Mouse (Mus musculus) bone marrow, adult 2 months (tissue): ENCODE data around the gene Gm11034.

Experiments
- CTCF ChIP-seq: fragments of 200-500 bp; IDR thresholded peaks from 2 replicates; pipeline ENCODE4 v1.5.1; 2011; ENCODE audit warnings: low read length, control low read depth; ENCODE audit not compliant: control insufficient read depth, insufficient read depth
- POLR2A ChIP-seq: fragments of 200-500 bp; IDR thresholded peaks from 2 replicates; pipeline ENCODE4 v1.6.1; 2011; ENCODE audit warnings: low read depth, mild to moderate bottlenecking, control low read depth, low read length, borderline replicate concordance; ENCODE audit not compliant: control insufficient read depth

- no peak for TF ChIP-seq POLR2A
- TF ChIP-seq CTCF: no peak
These were observed 49.3 kb upstream of the Gm11034 start for GRCm38 (mm10) chr8:72262756-72263155.
